Mouse (Mus musculus) stomach, embryonic 16.5 days (tissue): ENCODE data around the gene Serping1. TPM values are rescaled to one million over a fixed set of nuclear protein-coding genes. Genes with fewer than 3 reads are reported as not detected.

Experiments used
- ATAC-seq: fragments of 200-750 bp; cut with Nextera tagmentation; 2 replicates; pipeline ENCODE4 v1.8.0; 2017; ENCODE audit warnings: moderate number of reproducible peaks, moderate TSS enrichment; ENCODE audit not compliant: insufficient read depth, low FRiP score
- H3K27ac ChIP-seq: fragments of 300-500 bp; sonication (generic); 2 replicates; pipeline ENCODE4 v1.5.1; 2014; ENCODE audit warnings: low read length
- H3K27me3 ChIP-seq: fragments of 300-500 bp; sonication (generic); 2 replicates; pipeline ENCODE4 v1.6.1; 2014; ENCODE audit warnings: low read length, control low read depth, mixed read lengths; ENCODE audit not compliant: control insufficient read depth, insufficient read depth
- H3K36me3 ChIP-seq: fragments of 300-500 bp; sonication (generic); 2 replicates; pipeline ENCODE4 v1.6.1; 2014; ENCODE audit warnings: low read length; ENCODE audit not compliant: control insufficient read depth, insufficient read depth
- H3K4me1 ChIP-seq: fragments of 300-500 bp; sonication (generic); 2 replicates; pipeline ENCODE4 v1.6.1; 2014; ENCODE audit warnings: low read length, control low read depth, mixed read lengths; ENCODE audit not compliant: control insufficient read depth, insufficient read depth
- H3K4me2 ChIP-seq: fragments of 300-500 bp; sonication (generic); 2 replicates; pipeline ENCODE4 v1.6.1; 2014; ENCODE audit warnings: low read depth, low read length, mixed read lengths
- H3K4me3 ChIP-seq: fragments of 300-500 bp; sonication (generic); replicated peaks from 2 replicates; pipeline ENCODE4 v1.5.1; 2014; ENCODE audit warnings: mild to moderate bottlenecking, low read length
- H3K9ac ChIP-seq: fragments of 300-500 bp; sonication (generic); 2 replicates; pipeline ENCODE4 v1.6.1; 2014; ENCODE audit warnings: low read length
- H3K9me3 ChIP-seq: fragments of 300-500 bp; sonication (generic); replicated peaks from 2 replicates; pipeline ENCODE4 v1.6.1; 2016; ENCODE audit warnings: low read length, control low read depth; ENCODE audit not compliant: control insufficient read depth
- WGBS: fragments of 180-500 bp; shearing (Covaris S2); extraction: QIAGEN DNeasy Blood & Tissue Kit; methylation state at CpG from one replicate; pipeline ENCODE4 v1.1.7; 2014; 5-methylcytosine and 5-hydroxymethylcytosine counted together
- polyA plus RNA-seq: library from polyadenylated mRNA; unstranded; fragments of >200 nt; fragmentation: Nextera tagmentation; extraction: Ambion mirVana; gene quantifications from 2 replicates; pipeline ENCODE4 v1.2.1, GENCODE M21; 2015

Gene Serping1
- polyA plus RNA-seq, 1 experiment from 2014 or later = 98.2 TPM

GRCm38 (mm10) chr2:84757026-84757682 is 18.1 kb downstream of the Serping1 start:
- H3K9ac ChIP-seq = no peak overlapping the region
- ATAC-seq = no peak
- 62% methylated on average over 7 of the region's 7 CpGs for WGBS

GRCm38 (mm10) chr2:84756245-84756644 is 19.0 kb downstream of the Serping1 start:
- ATAC-seq = no peak

More at GRCm38 (mm10) chr2:84757026-84757682, 18.1 kb downstream of the Serping1 start:
- no peak overlapping the region for H3K4me2 ChIP-seq
- no peak overlapping the region for H3K27ac ChIP-seq
- H3K36me3 ChIP-seq = no peaks in the 10 kb centered on the region
- no peaks in the 10 kb centered on the region for H3K4me1 ChIP-seq
- H3K9me3 ChIP-seq = no peaks in the 10 kb centered on the region
- no peaks in the 10 kb centered on the region for H3K27me3 ChIP-seq
- no peak overlapping the region for H3K4me3 ChIP-seq

GRCm38 (mm10) chr2:84750115-84750514 is 25.1 kb downstream of the Serping1 start:
- ATAC-seq = peak; percentile 25; the same call in 1 of the 2 replicates
- Histone ChIP-seq H3K4me2 (no peak overlapping the region), H3K9ac (no peak overlapping the region), H3K9me3 (no peaks in the 10 kb centered on the region), H3K27ac (no peak overlapping the region), H3K27me3 (no peaks in the 10 kb centered on the region), H3K4me3 (no peak overlapping the region), H3K4me1 (no peaks in the 10 kb centered on the region), H3K36me3 (no peaks in the 10 kb centered on the region)
- WGBS = 31% methylated on average over 6 of the region's 6 CpGs

More at GRCm38 (mm10) chr2:84756245-84756644, 19.0 kb downstream of the Serping1 start:
- Histone ChIP-seq H3K9me3 (no peaks in the 10 kb centered on the region), H3K27me3 (no peaks in the 10 kb centered on the region), H3K4me1 (no peaks in the 10 kb centered on the region), H3K27ac (no peak overlapping the region), H3K4me3 (no peak overlapping the region), H3K4me2 (no peak overlapping the region), H3K36me3 (no peaks in the 10 kb centered on the region), H3K9ac (no peak overlapping the region)
- WGBS = 74% methylated on average over 5 of the region's 5 CpGs

- H3K4me1 ChIP-seq = peaks cover 37% of the 10 kb centered on the region
- H3K9ac ChIP-seq = peak overlapping the region; percentile 97
- peak overlapping the region; percentile 99 for H3K27ac ChIP-seq
- H3K4me3 ChIP-seq = peak overlapping the region; percentile 71
- ATAC-seq = peak; percentile 45
- WGBS = 2% methylated on average over 10 of the region's 10 CpGs
- H3K9me3 ChIP-seq = no peaks in the 10 kb centered on the region
- no peaks in the 10 kb centered on the region for H3K27me3 ChIP-seq
- peak overlapping the region; percentile 78 for H3K4me2 ChIP-seq
- H3K36me3 ChIP-seq = 0 out of 2 replicates have a peak, but pooled peaks cover 4% of the 10 kb centered on the region
Observed at GRCm38 (mm10) chr2:84744126-84744525, 31.1 kb downstream of the Serping1 start.

GRCm38 (mm10) chr2:84743561-84743960 is 31.7 kb downstream of the Serping1 start, which contains the start of gene Gm19426:
Gm19426 (minus strand) TSS chr2:84743655.
- Histone ChIP-seq H3K27me3 (no peaks in the 10 kb centered on the region), H3K9ac (peak within 1 kb of the TSS; percentile 97), H3K4me3 (peak within 1 kb of the TSS; percentile 71), H3K4me1 (peaks cover 43% of the 10 kb centered on the region), H3K4me2 (peak within 1 kb of the TSS; percentile 78), H3K27ac (peak within 1 kb of the TSS; percentile 99), H3K9me3 (no peaks in the 10 kb centered on the region), H3K36me3 (0 out of 2 replicates have a peak, but pooled peaks cover 4% of the 10 kb centered on the region)
- 1% methylated on average over 25 of the region's 25 CpGs for WGBS
- ATAC-seq = peak; percentile 93

GRCm38 (mm10) chr2:84742451-84743283 is 32.6 kb downstream of the Serping1 start:
- H3K27me3 ChIP-seq = no peaks in the 10 kb centered on the region
- H3K4me1 ChIP-seq = peaks cover 52% of the 10 kb centered on the region

GRCm38 (mm10) chr2:84741841-84742450 is 33.3 kb downstream of the Serping1 start:
- ATAC-seq = no peak
- Histone ChIP-seq H3K4me1 (peaks cover 59% of the 10 kb centered on the region), H3K4me3 (peak overlapping the region; percentile 71), H3K9ac (peak overlapping the region; percentile 97), H3K27me3 (no peaks in the 10 kb centered on the region), H3K4me2 (peak overlapping the region; percentile 78), H3K36me3 (0 out of 2 replicates have a peak, but pooled peaks cover 4% of the 10 kb centered on the region), H3K9me3 (no peaks in the 10 kb centered on the region), H3K27ac (peak overlapping the region; percentile 99)
- WGBS = 8% methylated on average over 5 of the region's 5 CpGs

More at GRCm38 (mm10) chr2:84742451-84743283, 32.6 kb downstream of the Serping1 start:
- Histone ChIP-seq H3K27ac (peak overlapping the region; percentile 99), H3K9ac (peak overlapping the region; percentile 97), H3K36me3 (0 out of 2 replicates have a peak, but pooled peaks cover 4% of the 10 kb centered on the region), H3K9me3 (no peaks in the 10 kb centered on the region), H3K4me3 (peak overlapping the region; percentile 71), H3K4me2 (peak overlapping the region; percentile 78)
- WGBS = under 1% methylated on average over 24 of the region's 26 CpGs
- ATAC-seq = peak; percentile 35

- H3K27me3 ChIP-seq = no peaks in the 10 kb centered on the region
- peaks cover 71% of the 10 kb centered on the region for H3K4me1 ChIP-seq
- no peaks in the 10 kb centered on the region for H3K9me3 ChIP-seq
- no peak overlapping the region for H3K27ac ChIP-seq
- 66% methylated on average over 15 of the region's 15 CpGs for WGBS
- peak overlapping the region; percentile 97; the same call in 1 of the 2 replicates for H3K9ac ChIP-seq
- H3K4me3 ChIP-seq = peak overlapping the region; percentile 71; the same call in 1 of the 2 replicates
- peak overlapping the region; percentile 78 for H3K4me2 ChIP-seq
- 0 out of 2 replicates have a peak, but pooled peaks cover 4% of the 10 kb centered on the region for H3K36me3 ChIP-seq
- no peak for ATAC-seq
Observed at GRCm38 (mm10) chr2:84740608-84741333, 34.5 kb downstream of the Serping1 start.
